Mouse (Mus musculus): ENCODE measurements around the gene Ubox5.

GRCm38 (mm10) chr2:130677211-130677610, 47.4 kb upstream of the Ubox5 start:
- TF ChIP-seq CTCF (conservative IDR thresholded peaks at IDR 0.05; ENCODE audit: low read length) = no peak
- no peak for TF ChIP-seq NANOG (IDR thresholded peaks at IDR 0.05; ENCODE audit: borderline replicate concordance, low read length)
- no peak for TF ChIP-seq POU5F1 (IDR thresholded peaks at IDR 0.05; ENCODE audit: borderline replicate concordance, low read length)

Data from E14TG2a.4 (cell line).